Mouse (Mus musculus): Measurements from ENCODE around the gene 4930432K21Rik. TPM values are rescaled to one million over a fixed set of nuclear protein-coding genes. Genes with fewer than 3 reads are reported as not detected.

The 4930432K21Rik gene
- polyA plus RNA-seq, 1 experiment = 0.63 TPM

DNA sequence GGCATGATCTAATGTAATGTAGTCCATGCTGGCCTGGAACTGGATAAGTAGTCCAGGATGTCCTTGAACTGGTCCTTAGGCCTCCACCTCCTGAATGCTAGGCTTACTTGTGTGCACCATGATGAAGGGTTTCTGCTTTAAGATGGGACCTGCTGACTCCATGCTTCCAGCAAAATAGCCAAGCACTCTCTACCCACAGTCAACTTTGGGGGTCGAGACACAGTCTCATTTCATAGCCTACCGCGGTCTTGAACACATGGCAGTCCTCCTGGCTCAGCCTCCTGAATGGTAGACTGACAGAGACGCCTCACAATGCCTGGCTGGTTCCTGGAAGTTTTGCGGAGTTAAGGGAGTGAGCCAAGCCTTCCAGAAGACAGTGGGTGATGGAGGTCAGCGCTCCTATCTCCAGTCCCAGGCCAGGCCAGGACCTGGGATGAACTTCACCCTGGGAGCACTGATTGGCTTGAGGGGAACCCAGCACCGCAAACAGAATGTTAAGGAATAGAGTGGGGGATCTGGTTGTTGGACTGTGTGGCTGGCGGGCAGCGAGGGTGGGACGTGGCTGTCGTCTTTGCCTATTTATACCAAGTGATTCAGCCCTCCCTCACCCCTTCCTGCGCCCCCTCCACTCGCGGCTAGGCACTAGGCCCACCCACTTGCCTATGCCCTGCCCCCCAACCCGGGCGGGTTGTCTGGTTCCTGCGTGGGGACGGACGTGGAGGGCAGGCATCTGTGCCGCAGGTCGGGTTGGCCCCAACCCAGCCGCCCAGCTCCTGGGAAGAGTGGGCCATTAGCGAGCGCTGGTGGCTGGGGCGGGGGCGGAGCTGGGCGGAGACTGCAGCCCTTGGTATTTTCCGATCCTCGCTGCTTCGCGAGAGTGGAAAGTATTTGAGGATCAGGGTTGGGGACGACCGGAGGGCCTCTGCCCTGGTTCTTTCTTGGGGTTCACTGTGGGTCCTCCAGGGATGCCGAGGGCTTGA, 55.4 kb downstream of the 4930432K21Rik start:
- peak; percentile 94 for DNase-seq
- no peaks in the 10 kb centered on the region for H3K27me3 ChIP-seq (replicated peaks; ENCODE audit: control insufficient read depth, insufficient read depth, low read length)
- peaks cover 12% of the 10 kb centered on the region for H3K4me1 ChIP-seq (ENCODE audit: control insufficient read depth, insufficient read depth, low read length)
- 13% methylated on average over 34 of the region's 34 CpGs for WGBS
- peak overlapping the region; percentile 53 for H3K4me3 ChIP-seq (ENCODE audit: insufficient read depth, low read depth, low read length)
- TF ChIP-seq POLR2A (IDR thresholded peaks at IDR 0.05; ENCODE audit: low read depth, low read length) (peak; percentile 66), CTCF (conservative IDR thresholded peaks at IDR 0.05; ENCODE audit: insufficient read depth, insufficient read length, low read depth, low read length) (no peak)
- H3K36me3 ChIP-seq (ENCODE audit: control insufficient read depth, insufficient read depth, low read length) = no peaks in the 10 kb centered on the region
- peak overlapping the region; percentile 98 for H3K27ac ChIP-seq (ENCODE audit: insufficient read depth, low read depth, low read length)

DNA sequence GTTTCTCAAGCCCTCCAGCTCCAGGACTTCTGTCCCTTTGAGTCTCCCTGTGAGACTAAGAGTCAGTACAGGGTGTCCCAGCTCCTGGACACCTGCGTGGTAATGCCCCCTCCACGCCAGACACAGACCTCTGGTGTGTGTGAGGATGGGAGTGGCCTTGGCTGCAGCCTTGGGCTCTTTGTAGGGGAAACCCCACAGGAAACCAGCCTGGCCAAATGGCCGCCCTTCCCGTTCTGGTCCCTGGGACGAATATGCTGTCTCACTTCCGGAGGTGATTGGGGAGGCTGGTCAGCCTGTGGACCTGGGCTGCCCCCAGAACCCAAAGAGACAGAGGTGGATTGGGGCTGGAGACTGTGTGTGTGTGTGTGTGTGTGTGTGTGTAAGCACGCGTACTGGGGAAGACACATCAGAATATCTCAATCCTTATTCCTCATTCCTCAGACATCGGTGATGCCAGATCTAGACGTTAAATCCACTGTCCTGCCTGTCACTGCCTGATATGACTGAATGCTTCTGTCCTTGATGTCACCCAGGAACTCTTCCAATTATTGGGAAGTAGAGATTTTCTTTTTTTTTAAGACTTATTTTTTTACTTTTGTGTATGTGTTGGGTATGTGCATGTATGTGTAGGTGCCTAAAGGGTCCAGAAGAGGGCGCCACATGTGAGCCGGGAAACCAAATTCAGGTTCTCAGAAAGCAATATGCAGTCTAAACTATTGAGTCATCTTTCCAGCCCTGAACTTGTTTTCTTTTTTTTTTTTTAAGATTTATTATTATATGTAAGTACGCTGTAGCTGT, 56.3 kb downstream of the 4930432K21Rik start:
- Histone ChIP-seq H3K4me1 (ENCODE audit: control insufficient read depth, insufficient read depth, low read length) (peaks cover 12% of the 10 kb centered on the region), H3K36me3 (ENCODE audit: control insufficient read depth, insufficient read depth, low read length) (no peaks in the 10 kb centered on the region), H3K27ac (ENCODE audit: insufficient read depth, low read depth, low read length) (peak overlapping the region; percentile 98), H3K4me3 (ENCODE audit: insufficient read depth, low read depth, low read length) (peak overlapping the region; percentile 53), H3K27me3 (replicated peaks; ENCODE audit: control insufficient read depth, insufficient read depth, low read length) (no peaks in the 10 kb centered on the region)
- peak; percentile 90 for DNase-seq
- 45% methylated on average over 13 of the region's 13 CpGs for WGBS
- TF ChIP-seq POLR2A (IDR thresholded peaks at IDR 0.05; ENCODE audit: low read depth, low read length) (peak; percentile 26), CTCF (conservative IDR thresholded peaks at IDR 0.05; ENCODE audit: insufficient read depth, insufficient read length, low read depth, low read length) (0 out of 2 replicates have a peak, but pooled peaks have one; percentile 30)

DNA sequence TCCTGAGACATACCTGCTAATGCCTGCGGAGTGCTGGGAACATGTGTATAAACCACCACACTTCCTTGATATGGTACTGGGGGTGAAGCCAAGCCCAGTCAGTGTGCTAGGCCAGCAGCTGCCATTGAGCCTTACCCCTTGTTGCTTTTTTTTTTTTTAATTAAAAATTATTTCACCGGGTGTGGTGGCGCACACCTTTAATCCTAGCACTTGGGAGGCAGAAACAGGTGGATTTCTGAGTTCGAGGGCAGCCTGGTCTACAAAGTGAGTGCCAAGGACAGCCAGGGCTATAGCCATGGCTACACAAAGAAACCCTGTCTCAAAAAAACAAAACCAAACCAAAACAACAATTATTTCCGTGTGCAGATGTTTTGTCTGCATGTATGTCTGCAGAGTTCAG, 57.2 kb downstream of the 4930432K21Rik start:
- WGBS = 93% methylated on average over 5 of the region's 5 CpGs
- peaks cover 16% of the 10 kb centered on the region for H3K4me1 ChIP-seq (ENCODE audit: control insufficient read depth, insufficient read depth, low read length)
- H3K27ac ChIP-seq (ENCODE audit: insufficient read depth, low read depth, low read length) = no peak overlapping the region
- no peaks in the 10 kb centered on the region for H3K36me3 ChIP-seq (ENCODE audit: control insufficient read depth, insufficient read depth, low read length)
- TF ChIP-seq CTCF (conservative IDR thresholded peaks at IDR 0.05; ENCODE audit: insufficient read depth, insufficient read length, low read depth, low read length) (no peak), POLR2A (IDR thresholded peaks at IDR 0.05; ENCODE audit: low read depth, low read length) (no peak)
- H3K4me3 ChIP-seq (ENCODE audit: insufficient read depth, low read depth, low read length) = no peak overlapping the region
- DNase-seq = no peak
- no peaks in the 10 kb centered on the region for H3K27me3 ChIP-seq (replicated peaks; ENCODE audit: control insufficient read depth, insufficient read depth, low read length)

DNA sequence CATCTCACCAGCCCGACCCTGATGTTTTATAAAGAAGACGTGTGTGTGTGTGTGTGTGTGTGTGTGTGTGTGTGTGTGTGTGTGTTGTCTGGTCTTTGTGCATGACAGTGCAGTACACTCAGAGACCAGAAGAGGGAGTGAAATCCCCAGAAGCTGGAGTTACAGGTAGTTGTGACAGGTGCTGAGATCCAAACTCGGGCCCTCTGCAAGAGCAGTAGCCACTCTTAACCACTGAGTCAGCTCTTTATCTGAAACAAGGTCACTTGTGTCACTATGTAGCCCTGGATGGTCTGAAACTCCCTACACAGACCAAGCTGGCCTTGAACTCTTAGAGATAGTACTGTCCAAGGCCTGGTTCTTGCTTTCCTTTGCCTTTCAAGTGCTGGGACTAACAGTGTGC, 58.8 kb downstream of the 4930432K21Rik start:
- no peaks in the 10 kb centered on the region for H3K27me3 ChIP-seq (replicated peaks; ENCODE audit: control insufficient read depth, insufficient read depth, low read length)
- H3K4me1 ChIP-seq (ENCODE audit: control insufficient read depth, insufficient read depth, low read length) = peaks cover 16% of the 10 kb centered on the region
- H3K36me3 ChIP-seq (ENCODE audit: control insufficient read depth, insufficient read depth, low read length) = no peaks in the 10 kb centered on the region
- no peak overlapping the region for H3K27ac ChIP-seq (ENCODE audit: insufficient read depth, low read depth, low read length)
- WGBS = 94% methylated on average over 3 of the region's 3 CpGs
- TF ChIP-seq CTCF (conservative IDR thresholded peaks at IDR 0.05; ENCODE audit: insufficient read depth, insufficient read length, low read depth, low read length) = no peak
- TF ChIP-seq POLR2A (IDR thresholded peaks at IDR 0.05; ENCODE audit: low read depth, low read length) = no peak
- no peak overlapping the region for H3K4me3 ChIP-seq (ENCODE audit: insufficient read depth, low read depth, low read length)
- DNase-seq = no peak

DNA sequence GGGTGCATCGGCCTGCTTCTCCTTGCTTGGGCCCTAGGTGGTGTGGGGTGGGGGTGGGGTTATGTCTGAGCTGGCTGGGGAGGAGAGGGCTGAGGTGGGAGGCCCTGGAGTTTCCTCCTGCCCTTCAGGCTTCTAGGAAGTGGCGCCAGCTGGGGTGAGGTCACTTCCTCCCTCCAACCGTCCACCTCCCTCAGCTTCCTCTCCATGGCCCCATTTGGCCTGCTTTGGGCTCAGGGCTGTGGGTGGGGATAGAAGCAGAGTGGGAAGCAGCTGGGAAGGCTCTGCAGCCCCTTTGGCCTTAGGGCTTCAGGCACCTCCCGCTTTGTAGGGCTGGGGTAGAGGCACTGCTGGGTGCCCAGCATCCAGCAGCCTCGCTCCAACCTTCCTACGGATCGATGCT, 60.0 kb downstream of the 4930432K21Rik start:
- no peak for TF ChIP-seq CTCF (conservative IDR thresholded peaks at IDR 0.05; ENCODE audit: insufficient read depth, insufficient read length, low read depth, low read length)
- no peak for TF ChIP-seq POLR2A (IDR thresholded peaks at IDR 0.05; ENCODE audit: low read depth, low read length)
- Histone ChIP-seq H3K4me3 (ENCODE audit: insufficient read depth, low read depth, low read length) (no peak overlapping the region), H3K27me3 (replicated peaks; ENCODE audit: control insufficient read depth, insufficient read depth, low read length) (no peaks in the 10 kb centered on the region), H3K36me3 (ENCODE audit: control insufficient read depth, insufficient read depth, low read length) (no peaks in the 10 kb centered on the region), H3K4me1 (ENCODE audit: control insufficient read depth, insufficient read depth, low read length) (peaks cover 16% of the 10 kb centered on the region), H3K27ac (ENCODE audit: insufficient read depth, low read depth, low read length) (peak overlapping the region; percentile 64)
- DNase-seq = peak; percentile 76
- WGBS = 54% methylated on average over 6 of the region's 7 CpGs

DNA sequence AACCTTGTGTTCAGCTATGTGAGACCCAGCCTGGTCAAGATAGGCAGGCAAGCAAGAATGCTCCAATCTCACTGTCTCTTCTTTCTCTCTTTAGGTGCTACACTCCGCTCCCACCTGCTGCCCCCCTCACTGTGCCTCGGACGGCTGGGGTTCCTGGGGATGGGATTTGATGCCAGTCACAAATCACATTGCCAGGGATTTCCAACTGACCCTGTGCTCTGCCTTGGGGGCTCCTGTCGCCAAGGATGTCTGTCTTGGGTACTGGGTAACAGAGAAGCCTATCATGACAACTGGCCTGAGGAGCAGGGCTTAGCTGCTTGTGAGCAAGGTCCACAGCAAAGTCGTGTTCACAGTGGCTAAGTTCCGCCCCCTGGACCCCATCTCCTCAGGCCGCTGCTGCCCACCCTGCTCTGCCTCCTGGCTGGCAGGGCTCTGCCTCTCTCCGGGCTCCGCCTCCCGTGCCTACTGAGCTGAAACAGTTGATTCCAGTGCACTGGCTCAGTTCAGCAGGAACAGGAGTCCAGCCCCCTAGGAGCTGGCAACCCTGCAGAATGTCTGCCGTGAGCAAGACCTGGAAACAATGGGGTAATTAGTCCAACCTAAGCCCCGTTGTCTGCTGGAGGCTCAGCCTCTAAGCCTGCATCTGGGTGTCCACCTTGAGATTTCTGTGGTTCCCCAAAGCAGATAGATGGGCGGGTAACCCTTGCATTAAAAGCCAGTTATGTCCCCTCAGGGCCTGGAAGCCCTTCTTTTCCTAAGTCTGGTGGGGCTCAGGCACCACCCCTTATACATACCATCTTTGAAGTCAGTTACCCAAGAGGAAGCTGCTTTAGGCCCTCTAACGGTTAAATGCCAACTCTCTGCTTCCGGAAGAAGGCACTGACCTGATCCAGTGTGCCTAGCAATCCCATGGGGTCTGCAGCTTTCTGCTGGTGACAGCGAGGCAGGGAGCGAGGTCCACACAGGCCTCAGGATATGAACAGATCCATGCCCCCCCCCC, 60.9 kb downstream of the 4930432K21Rik start:
- DNase-seq = peak; percentile 56
- Histone ChIP-seq H3K36me3 (ENCODE audit: control insufficient read depth, insufficient read depth, low read length) (no peaks in the 10 kb centered on the region), H3K4me3 (ENCODE audit: insufficient read depth, low read depth, low read length) (no peak overlapping the region), H3K27ac (ENCODE audit: insufficient read depth, low read depth, low read length) (peak overlapping the region; percentile 64), H3K27me3 (replicated peaks; ENCODE audit: control insufficient read depth, insufficient read depth, low read length) (no peaks in the 10 kb centered on the region), H3K4me1 (ENCODE audit: control insufficient read depth, insufficient read depth, low read length) (peaks cover 16% of the 10 kb centered on the region)
- WGBS = 31% methylated on average over 17 of the region's 17 CpGs
- TF ChIP-seq CTCF (conservative IDR thresholded peaks at IDR 0.05; ENCODE audit: insufficient read depth, insufficient read length, low read depth, low read length) (no peak), POLR2A (IDR thresholded peaks at IDR 0.05; ENCODE audit: low read depth, low read length) (no peak)
